Mouse (Mus musculus): ENCODE data around the gene Sstr3.

Sstr3 gene

DNA sequence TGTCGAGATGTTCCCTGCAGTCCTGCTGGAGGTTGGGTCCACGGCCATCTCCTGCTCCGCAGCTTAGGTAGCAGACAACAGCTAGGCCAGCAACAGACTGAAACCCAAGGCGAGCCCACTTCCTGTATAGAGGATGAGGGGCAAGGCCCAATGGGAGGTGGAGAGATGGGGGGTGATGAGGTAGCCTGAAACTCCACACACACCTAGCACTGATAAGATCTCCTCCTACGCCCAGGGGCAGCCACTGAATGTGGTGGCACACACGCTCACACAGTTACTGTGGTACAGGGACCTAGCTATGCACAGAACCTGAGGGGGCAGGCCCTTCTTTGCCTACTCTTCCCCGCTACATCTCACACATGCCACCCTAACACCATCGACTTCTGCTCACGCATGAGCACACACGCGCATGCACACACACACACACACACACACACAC is 49.5 kb downstream of the Sstr3 start, which contains the start of gene Il2rb:
TSS of gene Il2rb (minus strand) at position 304 of the 439 bp plus-strand sequence.
- DNase-seq, result no peak

DNA sequence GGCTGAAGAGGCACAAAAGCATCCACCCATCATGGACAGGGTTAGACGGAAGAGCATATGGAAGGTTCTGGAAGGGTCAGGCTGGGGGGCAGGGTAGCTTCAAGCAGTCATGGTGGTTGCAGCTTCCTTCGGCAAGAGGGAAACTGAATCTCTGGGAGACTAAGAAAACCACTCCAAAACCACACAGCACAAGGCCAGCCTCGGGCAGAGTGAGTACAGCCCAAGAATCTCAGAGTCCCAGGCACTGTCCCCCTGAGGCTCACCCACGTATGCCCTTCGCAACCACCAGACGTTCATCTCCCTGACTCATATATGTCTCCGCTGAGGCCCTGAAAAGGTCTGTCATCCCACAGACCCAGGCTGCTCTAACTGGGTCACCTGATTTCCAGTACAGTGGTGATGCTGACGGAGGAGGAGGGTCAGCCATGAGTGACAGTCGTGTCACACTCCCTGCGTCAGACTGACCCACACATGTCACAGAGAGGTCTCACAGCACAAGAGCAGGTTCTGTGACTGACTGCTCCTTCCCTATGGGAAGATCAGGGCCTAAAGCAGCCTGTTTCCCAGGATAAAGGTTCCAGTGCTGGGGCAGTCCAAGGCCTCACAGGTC is 51.0 kb downstream of the Sstr3 start:
- no peak for DNase-seq

DNA sequence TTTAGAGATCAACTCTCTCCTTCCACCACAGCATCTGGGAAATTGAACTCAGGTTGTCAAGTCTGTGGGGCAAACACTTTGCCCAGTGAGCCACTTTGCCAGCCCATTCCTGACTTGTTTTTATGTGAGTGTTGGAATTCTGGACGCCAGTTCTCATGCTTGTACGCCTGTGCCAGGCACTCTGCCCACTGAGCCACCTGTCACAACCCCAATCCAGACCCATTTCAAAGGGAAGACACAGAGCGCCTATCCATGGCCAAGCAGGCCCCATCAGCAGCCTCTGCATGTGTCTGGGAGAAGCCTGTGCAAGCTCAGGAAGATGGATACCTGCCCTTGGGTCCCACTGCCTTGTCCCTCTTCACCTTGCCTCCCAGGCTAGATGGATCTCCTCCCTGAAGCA is 53.2 kb downstream of the Sstr3 start:
- no peak for DNase-seq

DNA sequence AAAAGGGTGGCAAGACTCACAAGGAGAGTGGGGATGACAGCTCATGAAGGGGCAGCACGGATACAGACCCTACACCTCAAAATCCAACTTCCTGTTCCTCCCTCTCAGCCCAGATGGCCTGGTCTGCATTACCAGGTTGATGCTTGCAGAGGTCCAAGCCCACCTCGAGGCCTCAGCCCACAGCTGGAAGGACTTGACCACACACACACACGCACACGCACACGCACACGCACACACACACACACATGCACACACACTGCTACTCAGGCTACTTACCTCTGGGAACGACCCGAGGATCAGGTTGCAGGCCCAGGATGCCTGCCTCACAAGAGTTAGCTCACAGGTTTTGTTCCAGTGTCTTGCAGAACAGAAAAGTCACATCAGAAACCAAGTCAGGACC is 54.6 kb downstream of the Sstr3 start:
- DNase-seq, result no peak

DNA sequence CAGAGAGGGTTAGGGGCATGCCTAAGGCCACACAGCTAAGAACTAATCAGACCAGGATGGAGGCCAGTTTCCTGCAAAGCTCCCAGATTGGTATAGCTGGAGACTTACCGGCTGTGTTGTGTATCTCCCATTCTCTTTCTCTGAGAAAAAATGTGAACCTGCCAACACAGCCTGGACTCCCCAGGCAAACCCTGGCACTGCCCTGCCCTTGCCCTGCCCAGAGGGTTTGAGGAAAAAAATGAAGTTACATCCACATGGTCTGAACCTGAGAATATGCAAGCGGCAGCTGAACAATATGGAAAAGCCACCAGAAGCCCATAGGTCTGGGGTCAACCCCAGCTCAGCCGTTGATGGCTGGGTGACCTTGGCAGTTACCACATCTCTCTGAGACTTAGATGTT is 55.2 kb downstream of the Sstr3 start:
- no peak for DNase-seq

DNA sequence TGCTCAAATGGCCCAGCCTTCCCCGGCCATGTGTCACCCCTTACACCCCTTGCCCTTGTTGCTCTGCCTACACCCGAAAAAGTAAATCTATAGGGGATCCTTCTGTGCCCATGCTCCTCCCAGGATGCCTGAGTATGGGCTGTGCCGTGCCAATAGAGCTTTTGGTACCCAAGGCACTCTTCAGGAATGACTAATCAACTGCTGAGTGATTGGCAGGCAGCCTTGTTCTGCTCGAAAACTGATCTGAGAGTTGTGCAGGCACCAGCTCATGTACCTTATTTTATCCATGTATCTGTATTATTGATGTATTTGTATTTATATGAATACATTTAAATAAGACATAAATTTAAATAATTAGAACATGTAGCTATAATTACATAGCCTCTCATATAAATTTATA is 57.4 kb downstream of the Sstr3 start:
- no peak for DNase-seq

Measured in kidney, postnatal 36 days (tissue).